Mouse (Mus musculus): Measurements from ENCODE around the gene Ramac.
A peak's percentile ranks its signal among the peaks of the same experiment; 100 is the strongest.

Gene Ramac

GRCm38 (mm10) chr7:81777667-81778218 is 15.0 kb downstream of the Ramac start:
- peak in 1 of 2 experiments; percentile 27 for DNase-seq

- DNase-seq: peak; percentile 25 to 58
These were observed 25.8 kb downstream of the Ramac start for GRCm38 (mm10) chr7:81788536-81788935.

- peak; percentile 87 to 91 for DNase-seq
These were observed 26.5 kb downstream of the Ramac start, which contains the start of gene 3110040N11Rik for GRCm38 (mm10) chr7:81789095-81789757. Gene 3110040N11Rik, minus strand, starts transcription at chr7:81789478.

- no peak for DNase-seq
These were observed 43.3 kb downstream of the Ramac start for GRCm38 (mm10) chr7:81806067-81806466.
